Mouse (Mus musculus): Measurements from ENCODE around the gene Tmem179b.

DNA sequence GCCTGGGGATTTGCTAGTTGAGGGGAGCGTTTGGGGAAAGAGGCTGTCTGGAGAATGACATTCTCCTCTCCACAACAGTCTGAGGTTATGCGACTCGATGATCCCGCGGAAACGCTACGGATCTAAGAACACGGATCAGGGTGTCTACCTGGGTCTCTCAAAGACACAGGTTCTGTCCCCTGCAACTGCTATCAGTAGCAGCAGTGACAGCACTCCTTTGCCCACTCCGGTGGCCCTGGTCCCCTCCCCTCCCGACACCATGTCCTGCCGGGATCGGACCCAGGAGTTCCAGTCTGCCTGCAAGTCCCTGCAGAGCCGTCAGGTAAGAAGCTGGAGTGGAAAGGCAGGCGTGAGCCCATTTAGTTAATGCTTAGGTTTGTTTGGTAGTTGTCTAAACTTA lies 32.1 kb downstream of the Tmem179b start:
- TF ChIP-seq CTCF (IDR thresholded peaks at IDR 0.05) (no peak), EP300 (IDR thresholded peaks at IDR 0.05) (no peak)

Data from lung, postnatal 0 days (tissue).